Mouse (Mus musculus) bone marrow, adult 2 months (tissue): Measurements from ENCODE around the gene Hoxa7.

Experiments
- CTCF ChIP-seq: fragments of 200-500 bp; IDR thresholded peaks from 2 replicates; pipeline ENCODE4 v1.5.1; 2011; ENCODE audit warnings: low read length, control low read depth; ENCODE audit not compliant: control insufficient read depth, insufficient read depth
- POLR2A ChIP-seq: fragments of 200-500 bp; IDR thresholded peaks from 2 replicates; pipeline ENCODE4 v1.6.1; 2011; ENCODE audit warnings: low read depth, mild to moderate bottlenecking, control low read depth, low read length, borderline replicate concordance; ENCODE audit not compliant: control insufficient read depth

GRCm38 (mm10) chr6:52264106-52264790, 42.6 kb upstream of the Hoxa7 start:
- no peak for TF ChIP-seq CTCF
- TF ChIP-seq POLR2A, result no peak
